Mouse (Mus musculus) embryonic stem cell, embryonic (primary cell): ENCODE measurements around the gene Rnf180.
"Not testable (repeated sequence)": the region's sequence is repeated elsewhere in the genome, so short reads cannot be mapped to it uniquely, and the experiment has no call there.

Experiments used
- CTCF ChIA-PET, 4 experiments: fragments of 300-600 bp in 2 of 4; fragments of 350-600 bp in 2 of 4; sonication (Branson Sonifier 250); formaldehyde crosslinking; loops; one replicate each; lab custom pipeline; 2022; ENCODE audit warnings: inconsistent platforms in 2 of 4; lab: Charles Lee
- POLR2A ChIA-PET, 4 experiments: fragments of 300-600 bp in 2 of 4; fragments of 350-600 bp in 2 of 4; sonication (Branson Sonifier 250); formaldehyde crosslinking; loops; one replicate each; lab custom pipeline; 2022; ENCODE audit warnings: antibody characterized with exemption in 4 of 4, inconsistent platforms in 1 of 4; lab: Charles Lee

The Rnf180 gene

GRCm38 (mm10) chr13:105294715-105295114 lies at the start of gene Rnf180:
Gene Rnf180 (minus strand): TSS chr13:105294815.
- POLR2A ChIA-PET: no interaction called here
- CTCF ChIA-PET: no interaction called here

- ChIA-PET POLR2A (no interaction called here), CTCF (no interaction called here)
These were observed 36.8 kb upstream of the Rnf180 start for GRCm38 (mm10) chr13:105331199-105331968.

GRCm38 (mm10) chr13:105326946-105327345 lies 32.3 kb upstream of the Rnf180 start:
- ChIA-PET CTCF (no interaction called here), POLR2A (no interaction called here)

- POLR2A ChIA-PET: no interaction called here
- CTCF ChIA-PET: no interaction called here
These were observed 22.3 kb upstream of the Rnf180 start for GRCm38 (mm10) chr13:105316926-105317325.

GRCm38 (mm10) chr13:105316009-105316408 lies 21.4 kb upstream of the Rnf180 start:
- ChIA-PET POLR2A (no interaction called here), CTCF (no interaction called here)

- ChIA-PET POLR2A (no interaction called here), CTCF (no interaction called here)
These were observed 18.1 kb upstream of the Rnf180 start for GRCm38 (mm10) chr13:105312763-105313162.

- CTCF ChIA-PET, POLR2A ChIA-PET: not testable (repeated sequence)
These were observed 15.9 kb upstream of the Rnf180 start for GRCm38 (mm10) chr13:105310562-105310961.

GRCm38 (mm10) chr13:105305513-105305912 lies 10.9 kb upstream of the Rnf180 start:
- POLR2A ChIA-PET: interaction anchor here in 1 of 4 experiments (0.6 kb wide), 1 partner anchor 12 kb away, joined by 3 read pairs; no protein-coding TSS in a partner anchor
- CTCF ChIA-PET: no interaction called here

- ChIA-PET POLR2A (no interaction called here), CTCF (interaction anchor here in 1 of 4 experiments (0.6 kb wide), 1 partner anchor 430 kb away, joined by 3 read pairs; no protein-coding TSS in a partner anchor)
These were observed 9.4 kb upstream of the Rnf180 start for GRCm38 (mm10) chr13:105304054-105304453.

GRCm38 (mm10) chr13:105300009-105300346 lies 5.4 kb upstream of the Rnf180 start:
- CTCF ChIA-PET: no interaction called here
- POLR2A ChIA-PET: no interaction called here

- CTCF ChIA-PET: interaction anchor here in 1 of 4 experiments (0.7 kb wide), 1 partner anchor 165 kb away, joined by 3 read pairs; no protein-coding TSS in a partner anchor
- POLR2A ChIA-PET: no interaction called here
These were observed 4.8 kb upstream of the Rnf180 start for GRCm38 (mm10) chr13:105299162-105300008.

- ChIA-PET CTCF (no interaction called here), POLR2A (interaction anchor here in 2 of 4 experiments (0.6 to 0.9 kb wide), 2 partner anchors 12 to 452 kb away, joined by 3 to 4 read pairs; no protein-coding TSS in a partner anchor)
These were observed 591 bp downstream of the Rnf180 start for GRCm38 (mm10) chr13:105293781-105294667.

GRCm38 (mm10) chr13:105291816-105292215 lies 2.8 kb downstream of the Rnf180 start:
- CTCF ChIA-PET: no interaction called here
- POLR2A ChIA-PET: no interaction called here

- CTCF ChIA-PET: no interaction called here
- POLR2A ChIA-PET: no interaction called here
These were observed 4.0 kb downstream of the Rnf180 start for GRCm38 (mm10) chr13:105290594-105290993.

GRCm38 (mm10) chr13:105290021-105290420 lies 4.6 kb downstream of the Rnf180 start:
- POLR2A ChIA-PET: no interaction called here

GRCm38 (mm10) chr13:105279397-105280018 lies 15.1 kb downstream of the Rnf180 start:
- CTCF ChIA-PET: no interaction called here

More at GRCm38 (mm10) chr13:105290021-105290420, 4.6 kb downstream of the Rnf180 start:
- CTCF ChIA-PET: no interaction called here

GRCm38 (mm10) chr13:105270394-105271094 lies 24.1 kb downstream of the Rnf180 start:
- POLR2A ChIA-PET: no interaction called here

More at GRCm38 (mm10) chr13:105279397-105280018, 15.1 kb downstream of the Rnf180 start:
- POLR2A ChIA-PET: no interaction called here

GRCm38 (mm10) chr13:105267464-105267863 lies 27.2 kb downstream of the Rnf180 start:
- ChIA-PET POLR2A (no interaction called here), CTCF (interaction anchor here in 1 of 4 experiments (0.7 kb wide), 2 partner anchors 293 to 556 kb away, joined by 5 read pairs; no protein-coding TSS in a partner anchor)

More at GRCm38 (mm10) chr13:105270394-105271094, 24.1 kb downstream of the Rnf180 start:
- CTCF ChIA-PET: no interaction called here
